Mouse (Mus musculus) embryo, embryonic 10.5 days (tissue): ENCODE results near the gene D11Wsu47e.
A peak's percentile ranks its signal among the peaks of the same experiment; 100 is the strongest.
"Not testable (repeated sequence)": the region's sequence is repeated elsewhere in the genome, so short reads cannot be mapped to it uniquely, and the experiment has no call there.

Source experiments
- DNase-seq: peaks from one replicate; pipeline ENCODE4 v3.0.0-alpha.2; 2015; ENCODE audit warnings: low spot score

The D11Wsu47e gene

GRCm38 (mm10) chr11:113683957-113684706 is at the start of gene D11Wsu47e, which contains the start of gene Fam104a:
D11Wsu47e (plus strand) TSS chr11:113684412.
Fam104a (minus strand) TSS chr11:113684155.
- peak; percentile 97 for DNase-seq

- no peak for DNase-seq
These were observed 49.5 kb upstream of the D11Wsu47e start for GRCm38 (mm10) chr11:113634699-113635121.

GRCm38 (mm10) chr11:113638680-113639079 is 45.5 kb upstream of the D11Wsu47e start:
- DNase-seq: no peak

GRCm38 (mm10) chr11:113645181-113645580 is 39.0 kb upstream of the D11Wsu47e start:
- DNase-seq: no peak

GRCm38 (mm10) chr11:113648152-113648551 is 36.1 kb upstream of the D11Wsu47e start:
- DNase-seq: peak; percentile 87

GRCm38 (mm10) chr11:113648690-113649352 is 35.4 kb upstream of the D11Wsu47e start, which contains the start of gene Cog1:
Cog1 (plus strand) TSS chr11:113649169.
- DNase-seq: peak; percentile 22

GRCm38 (mm10) chr11:113649353-113650210 is 34.6 kb upstream of the D11Wsu47e start, which contains the start of gene Slc39a11:
Slc39a11 (minus strand) TSS chr11:113650079.
- DNase-seq: peak; percentile 86

GRCm38 (mm10) chr11:113651206-113651906 is 32.9 kb upstream of the D11Wsu47e start:
- DNase-seq: peak; percentile 18

GRCm38 (mm10) chr11:113651907-113652273 is 32.3 kb upstream of the D11Wsu47e start:
- DNase-seq: peak; percentile 78

GRCm38 (mm10) chr11:113652516-113652915 is 31.7 kb upstream of the D11Wsu47e start:
- no peak for DNase-seq

GRCm38 (mm10) chr11:113654105-113654504 is 30.1 kb upstream of the D11Wsu47e start:
- DNase-seq: no peak

- peak; percentile 46 for DNase-seq
These were observed 29.5 kb upstream of the D11Wsu47e start for GRCm38 (mm10) chr11:113654561-113655270.

- no peak for DNase-seq
These were observed 27.7 kb upstream of the D11Wsu47e start for GRCm38 (mm10) chr11:113656511-113656932.

GRCm38 (mm10) chr11:113657221-113657620 is 27.0 kb upstream of the D11Wsu47e start:
- DNase-seq: no peak

- no peak for DNase-seq
These were observed 25.9 kb upstream of the D11Wsu47e start for GRCm38 (mm10) chr11:113658319-113658718.

GRCm38 (mm10) chr11:113658763-113659162 is 25.4 kb upstream of the D11Wsu47e start:
- no peak for DNase-seq

GRCm38 (mm10) chr11:113660213-113660612 is 24.0 kb upstream of the D11Wsu47e start:
- not testable (repeated sequence) for DNase-seq

- no peak for DNase-seq
These were observed 23.3 kb upstream of the D11Wsu47e start for GRCm38 (mm10) chr11:113660940-113661339.

- no peak for DNase-seq
These were observed 22.3 kb upstream of the D11Wsu47e start for GRCm38 (mm10) chr11:113661835-113662351.

GRCm38 (mm10) chr11:113664279-113664678 is 19.9 kb upstream of the D11Wsu47e start:
- no peak for DNase-seq

- DNase-seq: no peak
These were observed 18.0 kb upstream of the D11Wsu47e start for GRCm38 (mm10) chr11:113666205-113666604.
